Comparison of ENCODE assay signal across 8 mouse cellular contexts in the genomic region with DNA sequence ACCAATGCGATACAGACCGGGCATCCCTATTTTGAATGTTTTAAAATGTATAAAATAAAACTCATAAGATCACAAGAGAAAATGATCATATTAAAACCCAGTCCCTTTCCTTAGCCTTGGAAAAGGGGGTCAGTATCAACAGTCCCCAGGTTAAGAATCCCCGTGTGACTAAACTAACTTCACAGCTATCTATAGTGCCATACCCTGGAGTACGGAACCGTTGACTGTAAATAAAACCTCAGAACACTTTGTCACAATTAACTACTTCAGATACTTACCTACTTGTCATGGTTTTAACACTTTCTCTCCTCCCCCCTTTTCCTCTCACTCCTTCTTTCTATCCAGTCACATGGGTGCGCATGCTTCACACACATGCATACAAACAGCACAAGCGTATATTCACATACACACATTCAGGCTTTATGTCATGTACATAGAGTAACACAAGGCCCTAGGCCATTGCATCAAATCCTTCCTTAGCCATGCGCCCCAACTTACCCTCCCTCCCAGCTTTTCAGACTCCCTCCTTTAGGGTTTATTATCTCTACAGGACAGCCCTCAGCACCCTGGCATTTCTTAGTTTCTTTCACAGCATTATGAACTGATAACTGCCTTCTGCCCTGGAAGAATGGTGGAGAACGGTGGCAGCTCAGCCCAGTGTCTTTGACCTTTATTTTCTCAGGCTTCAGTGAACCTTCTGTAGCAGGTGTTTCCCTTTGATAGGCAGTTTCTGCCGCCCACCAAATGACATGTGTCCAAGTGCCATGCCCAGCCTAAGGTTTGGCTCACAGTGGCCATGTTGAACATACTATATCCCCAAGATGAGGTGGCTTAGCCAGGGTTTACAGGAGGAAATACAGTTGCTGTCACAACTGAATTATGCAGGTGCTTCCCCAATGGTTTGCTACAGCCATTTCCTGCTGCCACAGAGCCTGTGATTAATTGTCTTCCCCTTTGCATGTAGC. TPM values are rescaled to one million over a fixed set of nuclear protein-coding genes. Genes with fewer than 3 reads are reported as not detected.
A peak's percentile ranks its signal among the peaks of the same experiment; 100 is the strongest.
DNase-seq lines count a peak whose midpoint lies in the region; ATAC-seq and TF ChIP-seq lines count a peak whose summit lies in the region.

A gene (plus strand): TSS at position 937 of the 965 bp plus-strand sequence.

- DNase-seq in gastrocnemius, postnatal 14 days = no peak
- no peak for DNase-seq in left cerebral cortex, postnatal 36 days (ENCODE audit: low spot score in 2 of 2)
- no peak for DNase-seq in midbrain, embryonic 11.5 days (ENCODE audit: low spot score, missing footprints)
- DNase-seq in thymus, postnatal 10 days (ENCODE audit: low spot score in 2 of 2) = peak; percentile 25 to 35
- no peak for DNase-seq in right cerebral cortex, postnatal 36 days (ENCODE audit: low spot score in 2 of 2)

- H3K4me3 ChIP-seq in C2C12 (ENCODE audit: insufficient read depth, poor library complexity, severe bottlenecking) = no peak within 1 kb of the TSS
- no peak within 1 kb of the TSS for H3K4me3 ChIP-seq in bone marrow, adult 2 months (replicated peaks; ENCODE audit: control insufficient read depth, low read depth, low read length)
- H3K4me3 ChIP-seq in hindbrain, embryonic 16.5 days (ENCODE audit: low read length) = no peak within 1 kb of the TSS
- H3K4me3 ChIP-seq in midbrain, embryonic 11.5 days (ENCODE audit: low read depth, low read length) = no peak within 1 kb of the TSS

- H3K4me1 ChIP-seq in bone marrow, adult 2 months (ENCODE audit: control insufficient read depth, insufficient read depth, low read length) = peaks cover 15% of the 10 kb centered on the region; the same call in 1 of the 2 replicates
- peaks cover 6% of the 10 kb centered on the region for H3K4me1 ChIP-seq in hindbrain, embryonic 16.5 days (ENCODE audit: control insufficient read depth, insufficient read depth, low read depth, low read length)
- H3K4me1 ChIP-seq in midbrain, embryonic 11.5 days (ENCODE audit: control insufficient read depth, insufficient read depth, low read length) = peaks cover 5% of the 10 kb centered on the region; the same call in 1 of the 2 replicates

- peak within 1 kb of the TSS; percentile 68 for H3K27ac ChIP-seq in bone marrow, adult 2 months (ENCODE audit: control insufficient read depth, insufficient read depth, low read depth, low read length, poor library complexity)
- H3K27ac ChIP-seq in hindbrain, embryonic 16.5 days (ENCODE audit: low read depth, low read length) = no peak within 1 kb of the TSS
- no peak within 1 kb of the TSS for H3K27ac ChIP-seq in midbrain, embryonic 11.5 days (ENCODE audit: low read depth, low read length)

- 21% methylated on average over 10 of the region's 10 CpGs for WGBS in bone marrow, adult 2 months
- 84% methylated on average over 10 of the region's 10 CpGs for WGBS in hindbrain, embryonic 16.5 days
- 87% methylated on average over 10 of the region's 10 CpGs for WGBS in midbrain, embryonic 11.5 days

- no peak for ATAC-seq in hindbrain, embryonic 16.5 days
- ATAC-seq in midbrain, embryonic 11.5 days (ENCODE audit: low FRiP score) = no peak

- no peaks in the 10 kb centered on the region for H3K27me3 ChIP-seq in C2C12 (ENCODE audit: control insufficient read depth, insufficient read depth, insufficient read length)
- no peaks in the 10 kb centered on the region for H3K27me3 ChIP-seq in hindbrain, embryonic 16.5 days (replicated peaks; ENCODE audit: control insufficient read depth, insufficient read depth, low read length)
- H3K27me3 ChIP-seq in midbrain, embryonic 11.5 days (ENCODE audit: control insufficient read depth, insufficient read depth, low read length) = no peaks in the 10 kb centered on the region

- intact Hi-C loops in gastrocnemius, postnatal 14 days (cut with DNase I; ENCODE audit: low total_unique reads) = no loop called here
- intact Hi-C loops in left cerebral cortex, postnatal 36 days (cut with DNase I) = no loop called here

- no peak for TF ChIP-seq POLR2A in bone marrow, adult 2 months (IDR thresholded peaks at IDR 0.05; ENCODE audit: borderline replicate concordance, control insufficient read depth, low read depth, low read length)

- no peak within 1 kb of the TSS for H3K9ac ChIP-seq in hindbrain, embryonic 16.5 days (ENCODE audit: low read depth, low read length)
- no peak within 1 kb of the TSS for H3K9ac ChIP-seq in midbrain, embryonic 11.5 days (ENCODE audit: low read length)

- no peaks in the 10 kb centered on the region for H3K36me3 ChIP-seq in C2C12 (ENCODE audit: control insufficient read depth, insufficient read depth)
- H3K36me3 ChIP-seq in hindbrain, embryonic 16.5 days (ENCODE audit: control insufficient read depth, insufficient read depth, low read length) = no peaks in the 10 kb centered on the region
- no peaks in the 10 kb centered on the region for H3K36me3 ChIP-seq in midbrain, embryonic 11.5 days (ENCODE audit: control insufficient read depth, insufficient read depth, low read length)

- no peak within 1 kb of the TSS for H3ac ChIP-seq in C2C12 (ENCODE audit: control insufficient read depth, insufficient read length, low read depth)

- no peak within 1 kb of the TSS for H3K4me2 ChIP-seq in hindbrain, embryonic 16.5 days (ENCODE audit: low read length)
- no peak within 1 kb of the TSS for H3K4me2 ChIP-seq in midbrain, embryonic 11.5 days

- no peak for TF ChIP-seq CTCF in C2C12 (IDR thresholded peaks at IDR 0.05; ENCODE audit: control insufficient read depth, insufficient read depth, insufficient read length)
- TF ChIP-seq CTCF in bone marrow, adult 2 months (IDR thresholded peaks at IDR 0.05; ENCODE audit: control insufficient read depth, insufficient read depth, low read length) = no peak

- H3K79me2 ChIP-seq in C2C12 (ENCODE audit: control insufficient read depth, insufficient read depth) = no peaks in the 10 kb centered on the region

- no peaks in the 10 kb centered on the region for H3K79me3 ChIP-seq in C2C12 (ENCODE audit: low read depth)

- H3K9me3 ChIP-seq in hindbrain, embryonic 16.5 days (ENCODE audit: control insufficient read depth, low read length) = no peaks in the 10 kb centered on the region
- no peaks in the 10 kb centered on the region for H3K9me3 ChIP-seq in midbrain, embryonic 11.5 days (ENCODE audit: control insufficient read depth, low read length)

TF ChIP-seq in C2C12, 6 proteins besides CTCF, POLR2A, EP300 and RAD21:
- TF ChIP-seq USF1 (IDR thresholded peaks at IDR 0.05; ENCODE audit: low read depth) (no peak), FOSL1 (IDR thresholded peaks at IDR 0.05; ENCODE audit: insufficient read depth, low read length, poor library complexity, severe bottlenecking) (no peak), CEBPB (IDR thresholded peaks at IDR 0.05; ENCODE audit: low read depth) (no peak)

RNA-seq across cellular contexts. Expression of the gene that starts here (rescaled TPM):
- 76.0 TPM for polyA plus RNA-seq in C2C12 (2012; fragmentation: generic; extraction: Trizol)
- polyA plus RNA-seq in bone marrow, adult 2 months (2011; ENCODE audit: insufficient read depth, insufficient read length, low replicate concordance, missing spikeins) = 159 and 163 TPM in 2 replicates
- total RNA-seq in gastrocnemius, postnatal 14 days (2021) = 10 to 100 TPM; 34.8 to 37.3 TPM
- polyA plus RNA-seq in hindbrain, embryonic 16.5 days (2015; fragmentation: Nextera tagmentation; extraction: Ambion mirVana) = 172 and 192 TPM in 2 replicates
- 100 to 1,000 TPM; 234 to 245 TPM for total RNA-seq in left cerebral cortex, postnatal 36 days (2021)
- polyA plus RNA-seq in midbrain, embryonic 11.5 days (2014; fragmentation: Nextera tagmentation; extraction: Ambion mirVana) = 57.8 and 63.5 TPM in 2 replicates

Comparison
In these comparisons a context has a peak if more than half of its experiments do, and no peak if none do; other contexts are left out.
1. RNA of the gene that starts here (total RNA-seq): 234 to 245 TPM in left cerebral cortex, postnatal 36 days; 34.8 to 37.3 TPM in gastrocnemius, postnatal 14 days; every median in the first group is over 4 times any median in the second.
2. DNase-seq: peak in thymus, postnatal 10 days (2 of 2); none in gastrocnemius, postnatal 14 days (single experiment), left cerebral cortex, postnatal 36 days (0 of 2), midbrain, embryonic 11.5 days (single experiment) and right cerebral cortex, postnatal 36 days (0 of 2).